ENCODE assay signal across 20 mouse cellular contexts in genomic region chr9:87405115-87405720, GRCm38 (mm10).
"Had no signal": no experiment of that assay in that cellular context is flagged by ENCODE, and none has a peak within 500 bp of the region (broad histone marks: within the 10 kb centered on the region; RNA-seq: fewer than 3 reads in every experiment).

No protein-coding gene starts in this region.

- ATAC-seq: intestine, postnatal 0 days; liver, embryonic 12.5 days; midbrain, embryonic 15.5 days had no signal

- H3K27me3 ChIP-seq: liver, embryonic 12.5 days; liver, embryonic 15.5 days; megakaryocyte, embryonic 14.5 days; midbrain, embryonic 15.5 days; neural tube, embryonic 13.5 days had no signal

- H3K27ac ChIP-seq: limb, embryonic 10.5 days; limb, embryonic 13.5 days; liver, embryonic 12.5 days; liver, embryonic 15.5 days; midbrain, embryonic 10.5 days; midbrain, embryonic 15.5 days; neural tube, embryonic 13.5 days had no signal

- H3K9me3 ChIP-seq: limb, embryonic 10.5 days; limb, embryonic 13.5 days; liver, embryonic 12.5 days; liver, embryonic 15.5 days; megakaryocyte, embryonic 14.5 days; midbrain, embryonic 10.5 days; midbrain, embryonic 15.5 days; neural tube, embryonic 13.5 days had no signal

- H3K4me1 ChIP-seq: liver, embryonic 12.5 days; liver, embryonic 15.5 days; megakaryocyte, embryonic 14.5 days; midbrain, embryonic 10.5 days; midbrain, embryonic 15.5 days; neural tube, embryonic 13.5 days had no signal

- H3K4me3 ChIP-seq: limb, embryonic 10.5 days; limb, embryonic 13.5 days; liver, embryonic 12.5 days; liver, embryonic 15.5 days; megakaryocyte, embryonic 14.5 days; midbrain, embryonic 10.5 days; midbrain, embryonic 15.5 days; neural tube, embryonic 13.5 days had no signal

- H3K4me2 ChIP-seq: limb, embryonic 13.5 days; liver, embryonic 12.5 days; liver, embryonic 15.5 days; midbrain, embryonic 15.5 days; neural tube, embryonic 13.5 days had no signal

- H3K36me3 ChIP-seq: limb, embryonic 10.5 days; limb, embryonic 13.5 days; liver, embryonic 12.5 days; liver, embryonic 15.5 days; midbrain, embryonic 10.5 days; midbrain, embryonic 15.5 days; neural tube, embryonic 13.5 days had no signal

- H3K9ac ChIP-seq: limb, embryonic 13.5 days; liver, embryonic 12.5 days; liver, embryonic 15.5 days; midbrain, embryonic 15.5 days; neural tube, embryonic 13.5 days had no signal

- DNase-seq: kidney, adult 2 months; kidney, postnatal 14 days; kidney, postnatal 4 days; layer of hippocampus, adult 9-11 months; liver; lung, adult 2 months; retina, postnatal 1 day; right cerebral cortex, postnatal 25 days; spleen, adult 18-20 months; thymus, adult 18-20 months; thymus, postnatal 36 days had no signal
